Mouse (Mus musculus): Measurements from ENCODE around the gene Dtnb.
"Not testable (repeated sequence)": the region's sequence is repeated elsewhere in the genome, so short reads cannot be mapped to it uniquely, and the experiment has no call there.

Dtnb gene

GRCm38 (mm10) chr12:3660985-3661635 is 88.9 kb downstream of the Dtnb start:
- no peak for DNase-seq (ENCODE audit: low spot score)

GRCm38 (mm10) chr12:3662660-3663059 is 90.5 kb downstream of the Dtnb start:
- no peak for DNase-seq (ENCODE audit: low spot score)

- no peak for DNase-seq (ENCODE audit: low spot score)
These were observed 91.2 kb downstream of the Dtnb start for GRCm38 (mm10) chr12:3663386-3663785.

- DNase-seq (ENCODE audit: low spot score): no peak
These were observed 97.8 kb downstream of the Dtnb start for GRCm38 (mm10) chr12:3669971-3670381.

GRCm38 (mm10) chr12:3671117-3671516 is 98.9 kb downstream of the Dtnb start:
- no peak for DNase-seq (ENCODE audit: low spot score)

GRCm38 (mm10) chr12:3672786-3673185 is 100.6 kb downstream of the Dtnb start:
- DNase-seq (ENCODE audit: low spot score): no peak

GRCm38 (mm10) chr12:3673886-3674285 is 101.7 kb downstream of the Dtnb start:
- DNase-seq (ENCODE audit: low spot score): no peak

- peak; percentile 73 for DNase-seq (ENCODE audit: low spot score)
These were observed 102.7 kb downstream of the Dtnb start for GRCm38 (mm10) chr12:3674913-3675312.

- no peak for DNase-seq (ENCODE audit: low spot score)
These were observed 108.5 kb downstream of the Dtnb start for GRCm38 (mm10) chr12:3680721-3681120.

GRCm38 (mm10) chr12:3683041-3683440 is 110.9 kb downstream of the Dtnb start:
- DNase-seq (ENCODE audit: low spot score): no peak

- DNase-seq (ENCODE audit: low spot score): no peak
These were observed 114.3 kb downstream of the Dtnb start for GRCm38 (mm10) chr12:3686419-3686940.

GRCm38 (mm10) chr12:3690926-3691529 is 118.8 kb downstream of the Dtnb start:
- DNase-seq (ENCODE audit: low spot score): not testable (repeated sequence)

GRCm38 (mm10) chr12:3692795-3693392 is 120.7 kb downstream of the Dtnb start:
- no peak for DNase-seq (ENCODE audit: low spot score)

GRCm38 (mm10) chr12:3695741-3696501 is 123.7 kb downstream of the Dtnb start:
- DNase-seq (ENCODE audit: low spot score): peak; percentile 67

GRCm38 (mm10) chr12:3700503-3700902 is 128.3 kb downstream of the Dtnb start:
- no peak for DNase-seq (ENCODE audit: low spot score)

- DNase-seq (ENCODE audit: low spot score): no peak
These were observed 130.7 kb downstream of the Dtnb start for GRCm38 (mm10) chr12:3702903-3703302.

GRCm38 (mm10) chr12:3719151-3719721 is 147.1 kb downstream of the Dtnb start:
- no peak for DNase-seq (ENCODE audit: low spot score)

- DNase-seq (ENCODE audit: low spot score): no peak
These were observed 148.3 kb downstream of the Dtnb start for GRCm38 (mm10) chr12:3720527-3720926.

- DNase-seq (ENCODE audit: low spot score): no peak
These were observed 151.6 kb downstream of the Dtnb start for GRCm38 (mm10) chr12:3723762-3724161.

- no peak for DNase-seq (ENCODE audit: low spot score)
These were observed 152.7 kb downstream of the Dtnb start for GRCm38 (mm10) chr12:3724822-3725370.

GRCm38 (mm10) chr12:3729521-3730075 is 157.4 kb downstream of the Dtnb start:
- DNase-seq (ENCODE audit: low spot score): no peak
